Mouse (Mus musculus) midbrain, postnatal 0 days (tissue): ENCODE measurements around the gene Qrfpr. TPM values are rescaled to one million over a fixed set of nuclear protein-coding genes. Genes with fewer than 3 reads are reported as not detected.

ENCODE experiments used
- ATAC-seq: fragments of 200-750 bp; cut with Nextera tagmentation; 2 replicates; pipeline ENCODE4 v1.8.0; 2017; ENCODE audit warnings: moderate number of reproducible peaks, mild to moderate bottlenecking, moderate TSS enrichment, moderate library complexity; ENCODE audit not compliant: low FRiP score
- DNase-seq: peaks from one replicate; pipeline ENCODE4 v3.0.0-alpha.2; 2015; ENCODE audit warnings: low spot score
- H3K27ac ChIP-seq: fragments of 300-500 bp; sonication (generic); 2 replicates; pipeline ENCODE4 v1.5.1; 2014; ENCODE audit warnings: low read depth, mild to moderate bottlenecking, low read length, mixed read lengths
- H3K27me3 ChIP-seq: fragments of 300-500 bp; sonication (generic); 2 replicates; pipeline ENCODE4 v1.6.1; 2014; ENCODE audit warnings: low read length, control low read depth, mixed read lengths; ENCODE audit not compliant: insufficient read depth
- H3K36me3 ChIP-seq: fragments of 300-500 bp; sonication (generic); 2 replicates; pipeline ENCODE4 v1.6.1; 2014; ENCODE audit warnings: low read length, control low read depth, mixed read lengths; ENCODE audit not compliant: insufficient read depth
- H3K4me1 ChIP-seq: fragments of 300-500 bp; sonication (generic); 2 replicates; pipeline ENCODE4 v1.6.1; 2014; ENCODE audit warnings: mild to moderate bottlenecking, control low read depth, antibody characterized with exemption, low read length, mixed read lengths; ENCODE audit not compliant: insufficient read depth
- H3K4me2 ChIP-seq: fragments of 300-500 bp; sonication (generic); 2 replicates; pipeline ENCODE4 v1.6.1; 2014; ENCODE audit warnings: low read depth, mild to moderate bottlenecking, low read length, mixed read lengths; ENCODE audit not compliant: poor library complexity, severe bottlenecking
- H3K4me3 ChIP-seq: fragments of 300-500 bp; sonication (generic); 2 replicates; pipeline ENCODE4 v1.5.1; 2014; ENCODE audit warnings: low read depth, mild to moderate bottlenecking, low read length, moderate library complexity
- H3K9ac ChIP-seq: fragments of 300-500 bp; sonication (generic); replicated peaks from 2 replicates; pipeline ENCODE4 v1.6.1; 2014; ENCODE audit warnings: mild to moderate bottlenecking, low read length, moderate library complexity, mixed read lengths; ENCODE audit not compliant: poor library complexity, severe bottlenecking
- H3K9me3 ChIP-seq: fragments of 300-500 bp; sonication (generic); 2 replicates; pipeline ENCODE4 v1.6.1; 2016; ENCODE audit warnings: low read length, control low read depth
- CTCF ChIP-seq: IDR thresholded peaks from 2 replicates; pipeline ENCODE4 v1.5.1; 2016; ENCODE audit warnings: antibody characterized with exemption, mild to moderate bottlenecking
- WGBS: fragments of 180-500 bp; shearing (Covaris S2); extraction: QIAGEN DNeasy Blood & Tissue Kit; methylation state at CpG from one replicate; pipeline ENCODE4 v1.1.7; 2014; 5-methylcytosine and 5-hydroxymethylcytosine counted together
- polyA plus RNA-seq: library from polyadenylated mRNA; unstranded; fragments of >200 nt; fragmentation: Nextera tagmentation; extraction: Ambion mirVana; gene quantifications from 2 replicates; pipeline ENCODE4 v1.2.1, GENCODE M21; 2015
- total RNA-seq: library from RNA; depleted of rRNA; stranded (reverse); fragments of >200 nt; gene quantifications from 2 replicates; pipeline ENCODE4 v1.2.3, GENCODE M21; 2014

Gene Qrfpr
- total and polyA plus RNA-seq, 2 experiments from 2014 or later: 0.33 to 1.8 TPM

GRCm38 (mm10) chr3:36171348-36171747 is 50.8 kb downstream of the Qrfpr start:
- ATAC-seq (no peak), DNase-seq (no peak)
- WGBS: 92% methylated on average over 1 of the region's 1 CpGs
- no peaks in the 10 kb centered on the region for H3K4me1 ChIP-seq
- TF ChIP-seq CTCF: no peak
- peaks cover 8% of the 10 kb centered on the region for H3K36me3 ChIP-seq
- no peak overlapping the region for H3K27ac ChIP-seq
- no peaks in the 10 kb centered on the region for H3K27me3 ChIP-seq
- no peak overlapping the region for H3K9ac ChIP-seq
- H3K9me3 ChIP-seq: no peaks in the 10 kb centered on the region
- H3K4me2 ChIP-seq: no peak overlapping the region
- H3K4me3 ChIP-seq: no peak overlapping the region

GRCm38 (mm10) chr3:36170670-36171210 is 51.4 kb downstream of the Qrfpr start:
- 100% methylated on average over 1 of the region's 1 CpGs for WGBS

DNA sequence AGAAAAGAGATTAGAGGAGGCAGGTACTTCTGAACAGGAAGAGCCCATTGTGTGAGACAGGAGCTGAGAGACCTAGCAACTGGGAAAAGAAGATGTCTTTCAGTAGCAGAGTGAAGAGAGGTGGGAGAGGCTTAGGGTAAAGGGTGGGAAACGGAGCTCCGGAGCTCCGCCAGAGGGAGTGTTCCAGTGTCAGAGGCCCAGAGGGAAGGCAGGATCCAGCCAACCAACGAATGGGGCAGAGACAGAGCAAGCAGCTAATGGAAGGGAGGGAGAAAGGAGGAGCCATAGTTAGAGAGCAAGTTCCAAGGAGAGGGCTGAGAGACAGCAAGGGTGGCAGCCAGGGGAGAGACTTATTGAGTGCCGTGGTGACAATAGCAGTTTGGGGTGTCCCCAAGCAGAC is 66.8 kb downstream of the Qrfpr start:
- Histone ChIP-seq H3K27ac (no peak overlapping the region), H3K9me3 (peaks cover 5% of the 10 kb centered on the region; the same call in 1 of the 2 replicates), H3K4me2 (no peak overlapping the region), H3K4me3 (no peak overlapping the region), H3K27me3 (no peaks in the 10 kb centered on the region), H3K9ac (no peak overlapping the region), H3K36me3 (no peaks in the 10 kb centered on the region), H3K4me1 (peaks cover 19% of the 10 kb centered on the region)
- WGBS: 30% methylated on average over 5 of the region's 5 CpGs
- DNase-seq (peak; percentile 14), ATAC-seq (no peak)
- TF ChIP-seq CTCF: peak; percentile 47

More at GRCm38 (mm10) chr3:36170670-36171210, 51.4 kb downstream of the Qrfpr start:
- H3K4me3 ChIP-seq: no peak overlapping the region
- DNase-seq (no peak), ATAC-seq (no peak)
- no peak for TF ChIP-seq CTCF
- H3K4me2 ChIP-seq: no peak overlapping the region
- H3K4me1 ChIP-seq: no peaks in the 10 kb centered on the region
- H3K36me3 ChIP-seq: peaks cover 14% of the 10 kb centered on the region
- no peaks in the 10 kb centered on the region for H3K27me3 ChIP-seq
- H3K27ac ChIP-seq: no peak overlapping the region
- H3K9ac ChIP-seq: no peak overlapping the region
- no peaks in the 10 kb centered on the region for H3K9me3 ChIP-seq

- TF ChIP-seq CTCF: peak; percentile 18; the same call in 1 of the 2 replicates
- no peaks in the 10 kb centered on the region for H3K27me3 ChIP-seq
- H3K4me1 ChIP-seq: peaks cover 19% of the 10 kb centered on the region
- peak within 1 kb of the TSS; percentile 89 for H3K27ac ChIP-seq
- under 1% methylated on average over 48 of the region's 54 CpGs for WGBS
- ATAC-seq: peak; percentile 99
- H3K4me3 ChIP-seq: peak within 1 kb of the TSS; percentile 84
- peak; percentile 97 for DNase-seq
- no peaks in the 10 kb centered on the region for H3K9me3 ChIP-seq
- no peaks in the 10 kb centered on the region for H3K36me3 ChIP-seq
- peak within 1 kb of the TSS; percentile 94 for H3K9ac ChIP-seq
- H3K4me2 ChIP-seq: peak within 1 kb of the TSS; percentile 68
Measured at GRCm38 (mm10) chr3:36150934-36151686, 71.0 kb downstream of the Qrfpr start, which contains the start of gene D3Ertd254e. D3Ertd254e (plus strand) TSS chr3:36151017.

- Histone ChIP-seq H3K9me3 (no peaks in the 10 kb centered on the region), H3K4me1 (peaks cover 19% of the 10 kb centered on the region), H3K27ac (no peak overlapping the region), H3K36me3 (no peaks in the 10 kb centered on the region), H3K27me3 (no peaks in the 10 kb centered on the region), H3K4me2 (peak overlapping the region; percentile 7; the same call in 1 of the 2 replicates), H3K4me3 (peak overlapping the region; percentile 84), H3K9ac (peak overlapping the region; percentile 94; the same call in 1 of the 2 replicates)
- DNase-seq (no peak), ATAC-seq (no peak)
- TF ChIP-seq CTCF: no peak
- 12% methylated on average over 1 of the region's 1 CpGs for WGBS
Measured at GRCm38 (mm10) chr3:36150537-36150933, 71.6 kb downstream of the Qrfpr start.

GRCm38 (mm10) chr3:36138996-36139395 is 83.1 kb downstream of the Qrfpr start:
- no peak for TF ChIP-seq CTCF
- Histone ChIP-seq H3K4me2 (no peak overlapping the region), H3K27me3 (no peaks in the 10 kb centered on the region), H3K4me3 (no peak overlapping the region), H3K27ac (no peak overlapping the region), H3K4me1 (no peaks in the 10 kb centered on the region), H3K9me3 (no peaks in the 10 kb centered on the region), H3K36me3 (no peaks in the 10 kb centered on the region), H3K9ac (no peak overlapping the region)
- no peak for DNase-seq
- no peak for ATAC-seq
